Mouse (Mus musculus) lung, postnatal 4 days (tissue): ENCODE results near the gene Gm8369.
"Not testable (repeated sequence)": the region's sequence is repeated elsewhere in the genome, so short reads cannot be mapped to it uniquely, and the experiment has no call there.

ENCODE experiments used
- DNase-seq, 2 experiments: peaks; one replicate each; pipeline ENCODE4 v3.0.0; 2021

The Gm8369 gene

DNA sequence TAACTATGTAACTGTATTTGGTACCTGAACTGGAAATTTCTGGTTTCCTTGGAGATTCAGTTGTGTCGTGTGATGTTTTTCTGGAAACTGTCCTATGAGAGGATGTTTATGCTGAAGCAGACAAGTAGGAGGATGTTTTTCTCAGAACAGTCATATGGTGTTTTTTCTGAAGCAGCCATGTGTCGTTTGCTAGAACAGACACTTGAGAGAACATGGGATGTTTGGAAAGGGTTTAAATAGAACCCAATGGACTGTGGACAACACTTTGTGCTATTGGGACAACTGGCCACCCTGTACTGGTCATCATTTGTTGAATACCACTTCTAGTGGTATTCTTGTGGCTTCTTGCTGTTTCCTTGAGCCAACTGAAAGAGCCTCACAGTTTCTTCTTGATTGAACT is at the start of gene Gm8369:
Gene Gm8369 (plus strand): TSS at position 193 of the 400 bp plus-strand sequence.
- DNase-seq, result no peak

DNA sequence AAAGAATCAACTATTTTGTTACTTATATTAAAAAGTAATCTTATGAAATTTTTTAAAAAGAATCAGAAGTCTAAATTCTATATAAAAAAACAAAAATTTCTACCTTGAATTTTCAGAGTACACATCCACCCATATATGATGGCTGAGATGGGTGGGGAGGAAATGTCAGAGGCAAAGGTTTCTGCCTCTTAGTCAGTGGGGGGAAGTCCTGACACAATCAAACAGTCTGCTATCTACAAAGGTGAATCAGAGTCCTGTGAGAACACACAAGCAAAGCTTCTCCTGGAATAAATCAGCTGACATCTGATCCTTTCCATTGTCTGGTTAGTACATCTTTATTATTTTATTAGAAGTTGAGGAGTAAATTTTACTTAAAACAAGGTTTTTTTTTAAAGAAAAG is 42.4 kb upstream of the Gm8369 start, which contains the start of gene Ms4a4b:
Gene Ms4a4b (plus strand): TSS at position 216 of the 400 bp plus-strand sequence.
- DNase-seq, result no peak

- DNase-seq, result no peak
Measured at GRCm38 (mm10) chr19:11443964-11444363, 41.8 kb upstream of the Gm8369 start.

- DNase-seq, result no peak
Measured at GRCm38 (mm10) chr19:11447238-11447637, 38.5 kb upstream of the Gm8369 start.

- DNase-seq, result not testable (repeated sequence)
Measured at GRCm38 (mm10) chr19:11459041-11459440, 26.7 kb upstream of the Gm8369 start.

GRCm38 (mm10) chr19:11464795-11465194 is 20.9 kb upstream of the Gm8369 start:
- not testable (repeated sequence) for DNase-seq

GRCm38 (mm10) chr19:11466471-11466870 is 19.3 kb upstream of the Gm8369 start:
- DNase-seq, result no peak

DNA sequence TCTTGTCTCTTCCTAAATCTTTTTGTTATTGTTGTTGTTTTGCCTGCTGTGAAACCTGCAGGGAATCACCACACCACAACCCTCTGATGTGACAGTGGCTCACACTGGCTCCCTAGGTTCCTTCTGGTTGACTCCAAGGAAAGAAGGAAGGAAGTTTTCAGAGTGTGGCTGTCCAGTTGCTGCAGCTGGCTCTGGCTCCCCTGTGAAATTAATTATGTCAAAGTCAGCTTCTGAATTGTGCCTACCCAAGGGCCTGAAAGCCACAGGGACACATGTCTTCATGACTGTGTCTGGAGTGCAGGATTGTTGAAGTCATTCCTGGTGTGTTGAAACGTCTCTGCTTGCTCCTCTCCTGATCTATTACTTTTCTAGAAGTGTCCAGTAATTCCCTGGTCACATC is 17.4 kb upstream of the Gm8369 start:
- DNase-seq, result not testable (repeated sequence)

DNA sequence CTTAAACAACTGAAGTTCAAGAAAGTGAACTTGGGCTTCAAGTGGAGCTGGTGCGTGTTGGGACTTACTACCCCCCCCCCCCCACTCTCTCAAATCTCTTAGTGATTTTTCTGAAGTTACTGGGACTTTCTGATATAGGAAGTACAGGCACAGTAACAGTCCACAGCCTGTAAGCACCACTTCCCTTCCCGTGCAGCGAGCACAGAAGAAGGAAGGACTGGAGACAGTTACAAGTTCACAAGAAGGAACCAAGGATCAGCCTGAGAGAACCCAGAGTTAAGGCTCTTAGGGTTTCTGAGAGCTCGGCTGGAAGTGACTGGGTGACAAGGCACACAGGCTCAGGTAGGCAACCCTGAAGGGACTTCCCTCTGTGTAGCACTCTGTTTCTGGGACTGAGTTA is 16.5 kb upstream of the Gm8369 start, which contains the start of gene Ms4a6c:
Gene Ms4a6c (plus strand): TSS at position 152 of the 400 bp plus-strand sequence.
- not testable (repeated sequence) for DNase-seq

- DNase-seq, result no peak
Measured at GRCm38 (mm10) chr19:11479714-11480113, 6.0 kb upstream of the Gm8369 start.

DNA sequence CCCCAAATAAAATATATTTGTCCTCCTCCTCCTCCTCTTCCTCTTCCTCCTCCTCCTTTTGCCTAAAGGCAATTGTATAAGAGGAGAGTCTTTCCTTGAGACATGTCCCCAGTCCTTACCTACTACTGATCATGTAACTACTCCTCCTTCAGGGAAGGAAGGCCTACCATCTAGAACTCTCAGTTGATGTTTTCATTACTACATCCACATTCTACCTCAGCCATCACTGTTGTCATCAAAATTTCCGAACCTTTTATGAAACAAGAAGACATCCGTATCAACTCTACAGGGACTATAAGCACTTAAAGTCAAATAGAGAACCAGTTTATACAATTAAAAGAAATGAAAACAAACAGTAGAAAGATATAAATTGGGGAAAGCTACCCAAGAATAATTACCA is 3.1 kb upstream of the Gm8369 start:
- no peak for DNase-seq

DNA sequence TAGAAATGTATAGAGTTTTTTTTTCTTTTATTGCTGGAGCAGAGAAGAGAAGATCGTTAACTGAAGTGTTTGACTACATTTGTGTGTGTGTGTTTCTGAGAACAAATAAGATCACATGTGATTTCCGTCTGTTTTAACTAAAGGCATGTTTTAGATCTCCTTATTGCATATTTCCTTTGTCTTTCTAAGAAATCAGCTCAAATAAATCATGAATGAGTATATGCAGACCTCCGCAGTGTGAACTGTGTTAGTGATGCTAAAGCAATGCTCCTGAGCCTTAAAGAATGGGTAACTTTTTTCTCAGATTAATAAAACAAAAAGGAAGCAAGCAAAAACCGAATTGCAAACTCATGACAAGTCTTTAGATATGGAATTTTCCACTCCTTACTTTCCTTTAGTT is 1.8 kb upstream of the Gm8369 start:
- DNase-seq, result no peak

- DNase-seq, result no peak
Measured at GRCm38 (mm10) chr19:11484388-11484787, 1.4 kb upstream of the Gm8369 start.

- no peak for DNase-seq
Measured at GRCm38 (mm10) chr19:11485266-11485665, 472 bp upstream of the Gm8369 start.

DNA sequence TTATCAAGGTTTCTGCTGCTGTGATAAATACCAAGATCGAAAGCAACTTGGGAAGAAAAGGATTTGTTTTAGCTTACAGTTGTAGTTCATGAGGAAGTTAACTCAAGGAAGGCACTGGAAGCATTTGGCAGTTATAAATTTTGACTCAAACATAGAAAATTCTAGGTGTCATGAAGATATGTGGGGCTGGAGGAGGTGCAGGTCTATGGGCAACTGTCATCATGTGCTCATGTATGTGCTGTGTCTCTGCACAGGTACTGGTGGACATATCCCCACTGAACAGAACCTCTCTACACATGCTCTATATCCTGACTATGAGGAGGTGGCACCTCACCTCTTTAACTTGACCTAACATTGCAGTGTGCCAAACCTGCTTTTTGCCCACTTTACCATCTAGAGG is 861 bp downstream of the Gm8369 start:
- no peak for DNase-seq

GRCm38 (mm10) chr19:11491406-11492189 is 5.9 kb downstream of the Gm8369 start:
- no peak for DNase-seq

DNA sequence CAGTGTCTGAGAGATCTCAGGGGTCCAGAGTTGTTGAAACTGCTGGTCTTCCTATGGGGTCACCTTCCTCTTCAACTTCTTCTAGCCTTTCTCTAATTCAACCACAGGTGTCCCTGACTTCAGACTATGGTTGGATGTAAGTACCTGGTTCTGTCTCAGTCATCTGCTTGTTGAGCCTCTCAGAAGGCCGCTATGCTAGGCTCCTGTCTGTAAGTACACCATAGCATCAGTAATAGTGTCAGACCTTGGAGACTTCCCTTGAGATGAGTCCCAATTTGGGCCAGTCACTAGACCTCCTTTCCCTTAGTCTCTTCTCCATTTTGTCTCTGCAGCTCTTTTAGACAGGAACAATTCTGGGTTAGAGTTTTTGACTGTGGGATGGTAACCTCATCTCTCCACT is 6.9 kb downstream of the Gm8369 start:
- no peak for DNase-seq

GRCm38 (mm10) chr19:11494519-11494918 is 8.8 kb downstream of the Gm8369 start:
- DNase-seq, result no peak

DNA sequence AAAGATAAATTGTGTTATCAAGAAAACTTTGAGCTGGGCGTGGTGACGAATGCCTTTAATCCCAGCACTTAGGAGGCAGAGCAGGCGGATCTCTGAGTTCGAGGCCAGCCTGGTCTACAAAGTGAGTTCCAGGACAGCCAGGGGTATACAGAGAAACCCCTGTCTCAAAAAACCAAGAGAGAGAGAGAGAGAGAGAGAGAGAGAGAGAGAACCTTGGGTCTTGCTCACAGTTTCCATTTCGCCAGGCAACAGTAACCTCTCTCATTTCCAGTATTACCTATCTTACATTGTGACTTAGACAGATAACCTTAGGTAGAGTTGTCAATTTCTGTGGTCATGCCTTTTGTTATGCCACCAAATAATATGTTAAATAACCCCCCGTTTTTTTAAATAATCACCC is 10.6 kb downstream of the Gm8369 start:
- no peak for DNase-seq

GRCm38 (mm10) chr19:11497300-11497699 is 11.6 kb downstream of the Gm8369 start:
- not testable (repeated sequence) for DNase-seq

DNA sequence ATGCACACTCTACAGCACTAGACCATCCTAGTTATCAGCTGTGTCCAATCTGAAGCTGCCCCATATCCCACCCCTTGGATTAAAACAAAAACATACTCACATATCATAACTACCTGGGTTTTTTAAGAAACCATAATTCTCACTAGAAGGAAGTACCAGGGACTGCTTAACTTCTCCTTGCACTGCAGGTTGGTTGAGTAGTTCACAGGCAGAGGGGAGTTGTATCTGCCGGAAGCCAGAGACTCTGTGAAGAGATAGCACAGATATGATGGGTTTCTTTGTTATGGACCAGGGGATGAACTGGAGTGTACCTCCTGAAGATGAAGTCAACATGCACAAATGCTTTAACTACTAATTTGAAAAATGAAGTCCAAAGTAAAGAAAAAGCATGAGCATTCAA is 15.1 kb downstream of the Gm8369 start:
- DNase-seq, result no peak

DNA sequence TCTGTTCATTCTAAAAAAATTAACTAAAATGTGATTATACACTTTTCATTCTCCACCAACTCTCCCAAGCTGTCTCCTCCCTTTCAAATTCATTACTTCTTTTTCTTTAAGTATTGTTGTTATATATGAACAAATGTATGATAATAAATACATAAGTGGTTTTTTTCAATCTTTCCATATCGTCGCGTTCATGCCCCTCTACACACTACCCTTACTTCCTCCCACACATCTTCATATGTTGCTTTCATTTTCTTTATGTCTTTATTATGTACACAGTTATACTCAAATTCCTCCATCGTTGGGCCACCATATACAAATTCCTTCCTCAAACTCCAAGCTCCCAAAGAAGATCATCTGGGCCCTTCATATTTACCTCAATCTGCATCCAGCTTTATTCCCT is 15.6 kb downstream of the Gm8369 start:
- no peak for DNase-seq

DNA sequence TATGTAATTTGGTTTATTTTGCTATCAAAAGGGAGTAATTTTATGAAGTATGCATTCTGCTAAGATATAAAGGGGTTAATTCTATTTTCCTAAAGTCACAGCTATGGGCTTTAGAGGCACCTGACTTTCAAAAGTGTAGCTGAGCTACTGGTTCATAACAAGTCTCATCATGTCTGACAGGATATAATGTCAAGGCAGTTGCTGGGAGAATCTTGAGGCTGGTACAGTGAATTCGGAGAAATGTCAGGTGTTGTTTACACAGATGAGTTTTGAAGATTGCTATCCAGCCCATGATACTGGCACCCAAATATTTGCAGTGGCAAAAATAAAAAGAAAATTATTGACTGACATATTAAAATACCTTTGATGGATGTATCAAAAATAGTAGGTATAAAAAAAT is 19.1 kb downstream of the Gm8369 start:
- no peak for DNase-seq

DNA sequence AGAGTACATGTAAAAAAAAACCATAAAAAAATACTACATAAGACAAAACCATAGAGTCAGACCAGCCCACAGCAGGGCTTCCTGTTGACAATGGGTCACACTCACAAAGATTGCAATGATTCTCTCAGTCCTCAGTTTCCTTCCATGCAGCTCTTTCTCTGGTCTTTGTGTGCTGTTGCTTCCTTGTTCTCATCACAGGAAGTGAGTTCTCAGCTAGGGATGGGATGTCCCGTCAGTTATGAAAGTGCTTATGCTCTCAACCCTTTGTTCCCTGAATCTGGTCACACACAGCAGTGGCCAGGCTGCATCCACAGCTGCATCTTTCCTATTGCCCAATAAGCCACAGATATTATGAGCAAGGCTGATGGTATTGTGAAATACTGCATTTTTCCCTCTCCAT is 27.7 kb downstream of the Gm8369 start:
- no peak for DNase-seq

DNA sequence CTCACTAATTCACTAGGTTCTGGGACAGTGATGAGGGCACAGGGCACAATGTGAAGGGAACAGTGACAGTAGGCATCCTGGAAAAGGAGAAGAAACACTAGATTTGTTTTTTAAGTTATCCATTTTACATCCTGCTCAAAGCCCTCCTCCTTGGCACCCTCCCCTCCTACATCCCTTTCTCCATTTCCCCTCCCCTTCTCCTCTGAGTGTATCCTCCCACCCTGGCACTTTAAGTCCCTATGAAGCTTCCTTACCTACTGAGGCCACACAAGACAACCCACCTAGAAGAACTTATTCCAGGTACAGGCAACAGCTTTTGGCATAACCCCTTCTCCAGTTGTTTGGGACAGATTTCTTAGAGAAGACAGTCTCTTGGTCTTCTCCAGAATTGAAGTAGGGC is 30.5 kb downstream of the Gm8369 start, which contains the start of gene Ms4a6b:
Gene Ms4a6b (plus strand): TSS at position 267 of the 400 bp plus-strand sequence.
- DNase-seq, result no peak
